In genomic region chr14:57316662-57317600, GRCm38 (mm10) we compare ENCODE assay signal across 14 mouse cellular contexts.
DNase-seq lines count a peak whose midpoint lies in the region; ATAC-seq lines count a peak whose summit lies in the region.
"Had no signal": no experiment of that assay in that cellular context is flagged by ENCODE, and none has a peak within 500 bp of the region (broad histone marks: within the 10 kb centered on the region; RNA-seq: fewer than 3 reads in every experiment).

No protein-coding gene starts in this region.

- no peaks in the 10 kb centered on the region for H3K4me1 ChIP-seq in hindbrain, embryonic 11.5 days (replicated peaks; ENCODE audit: control insufficient read depth, insufficient read depth, low read length)
- no peaks in the 10 kb centered on the region for H3K4me1 ChIP-seq in hindbrain, embryonic 14.5 days (replicated peaks; ENCODE audit: control insufficient read depth, insufficient read depth, low read length)
- H3K4me1 ChIP-seq in embryonic facial prominence, embryonic 11.5 days (ENCODE audit: control insufficient read depth, insufficient read depth, low read length), result no peaks in the 10 kb centered on the region

- 63% methylated on average over 16 of the region's 16 CpGs for WGBS in hindbrain, embryonic 11.5 days
- WGBS in hindbrain, embryonic 14.5 days, result 65% methylated on average over 16 of the region's 16 CpGs
- WGBS in embryonic facial prominence, embryonic 11.5 days, result 50% methylated on average over 16 of the region's 16 CpGs

- H3K4me3 ChIP-seq in hindbrain, embryonic 11.5 days (ENCODE audit: low read depth, low read length), result no peak overlapping the region
- H3K4me3 ChIP-seq in hindbrain, embryonic 14.5 days (replicated peaks; ENCODE audit: low read length), result no peak overlapping the region
- no peak overlapping the region for H3K4me3 ChIP-seq in embryonic facial prominence, embryonic 11.5 days (ENCODE audit: low read depth, low read length)
- H3K4me3 ChIP-seq: limb, embryonic 15.5 days; lung, embryonic 15.5 days; neural tube, embryonic 13.5 days had no signal

- H3K9me3 ChIP-seq in hindbrain, embryonic 11.5 days (ENCODE audit: control insufficient read depth, low read length), result no peaks in the 10 kb centered on the region
- H3K9me3 ChIP-seq in hindbrain, embryonic 14.5 days (ENCODE audit: control insufficient read depth, low read length), result no peaks in the 10 kb centered on the region
- H3K9me3 ChIP-seq in embryonic facial prominence, embryonic 11.5 days (replicated peaks; ENCODE audit: control insufficient read depth, low read length), result no peaks in the 10 kb centered on the region
- H3K9me3 ChIP-seq: limb, embryonic 15.5 days; lung, embryonic 15.5 days; neural tube, embryonic 13.5 days had no signal

- intact Hi-C loops in gastrocnemius, postnatal 36 days (cut with DNase I), result no loop called here
- intact Hi-C loops in heart, postnatal 14 days (cut with DNase I), result no loop called here

- H3K4me2 ChIP-seq in hindbrain, embryonic 11.5 days (replicated peaks; ENCODE audit: low read depth, low read length), result no peak overlapping the region
- no peak overlapping the region for H3K4me2 ChIP-seq in hindbrain, embryonic 14.5 days (replicated peaks)
- no peak overlapping the region for H3K4me2 ChIP-seq in embryonic facial prominence, embryonic 11.5 days (ENCODE audit: low read depth, low read length)
- H3K4me2 ChIP-seq: limb, embryonic 15.5 days; lung, embryonic 15.5 days; midbrain, embryonic 11.5 days; neural tube, embryonic 13.5 days had no signal

- peak; percentile 42 for DNase-seq in hindbrain, embryonic 11.5 days (ENCODE audit: low spot score)
- no peak for DNase-seq in hindbrain, embryonic 14.5 days (ENCODE audit: low spot score)
- DNase-seq in 3134 (ENCODE audit: extremely low read depth, insufficient read length, low spot score), result peak; percentile 50
- DNase-seq in Muller cell, postnatal 12 days (ENCODE audit: inconsistent ontology term), result peak; percentile 53
- DNase-seq in embryonic facial prominence, embryonic 11.5 days (ENCODE audit: low spot score), result peak; percentile 39
- DNase-seq in gastrocnemius, postnatal 36 days, result no peak
- DNase-seq in ovary, adult 18-20 months (ENCODE audit: low spot score), result no peak
- DNase-seq in heart, postnatal 14 days, result no peak
- DNase-seq: cerebellum, adult 9-10 months; kidney, postnatal 25 days had no signal

- no peak overlapping the region for H3K27ac ChIP-seq in hindbrain, embryonic 11.5 days (ENCODE audit: low read depth, low read length)
- no peak overlapping the region for H3K27ac ChIP-seq in hindbrain, embryonic 14.5 days
- H3K27ac ChIP-seq in embryonic facial prominence, embryonic 11.5 days (replicated peaks; ENCODE audit: low read depth, low read length), result no peak overlapping the region
- H3K27ac ChIP-seq: limb, embryonic 15.5 days had no signal

- no peak for ATAC-seq in hindbrain, embryonic 11.5 days (ENCODE audit: low FRiP score)
- ATAC-seq in hindbrain, embryonic 14.5 days (ENCODE audit: low FRiP score), result no peak
- ATAC-seq in embryonic facial prominence, embryonic 11.5 days (replicated peaks; ENCODE audit: insufficient number of reproducible peaks, low FRiP score, low TSS enrichment, low read depth), result no peak

- H3K9ac ChIP-seq in hindbrain, embryonic 11.5 days (ENCODE audit: low read depth, low read length), result no peak overlapping the region
- no peak overlapping the region for H3K9ac ChIP-seq in hindbrain, embryonic 14.5 days
- no peak overlapping the region for H3K9ac ChIP-seq in embryonic facial prominence, embryonic 11.5 days (replicated peaks; ENCODE audit: low read length)
- H3K9ac ChIP-seq: limb, embryonic 15.5 days; lung, embryonic 15.5 days; neural tube, embryonic 13.5 days had no signal

- no peaks in the 10 kb centered on the region for H3K36me3 ChIP-seq in hindbrain, embryonic 11.5 days (ENCODE audit: control insufficient read depth, insufficient read depth, low read length)
- no peaks in the 10 kb centered on the region for H3K36me3 ChIP-seq in hindbrain, embryonic 14.5 days (replicated peaks; ENCODE audit: control insufficient read depth, insufficient read depth)
- no peaks in the 10 kb centered on the region for H3K36me3 ChIP-seq in embryonic facial prominence, embryonic 11.5 days (replicated peaks; ENCODE audit: control insufficient read depth, insufficient read depth, low read depth, low read length)
- H3K36me3 ChIP-seq: limb, embryonic 15.5 days; lung, embryonic 15.5 days; neural tube, embryonic 13.5 days had no signal

- H3K27me3 ChIP-seq in hindbrain, embryonic 11.5 days (ENCODE audit: control insufficient read depth, insufficient read depth, low read length), result no peaks in the 10 kb centered on the region
- no peaks in the 10 kb centered on the region for H3K27me3 ChIP-seq in hindbrain, embryonic 14.5 days (ENCODE audit: control insufficient read depth, insufficient read depth, low read length)
- H3K27me3 ChIP-seq in embryonic facial prominence, embryonic 11.5 days (ENCODE audit: control insufficient read depth, insufficient read depth, low read length), result no peaks in the 10 kb centered on the region
- H3K27me3 ChIP-seq: limb, embryonic 15.5 days; lung, embryonic 15.5 days; neural tube, embryonic 13.5 days had no signal

Comparison
In these comparisons a context has a peak if more than half of its experiments do, and no peak if none do; other contexts are left out.
1. DNase-seq: peak in hindbrain, embryonic 11.5 days (single experiment), 3134 (single experiment), Muller cell, postnatal 12 days (single experiment) and embryonic facial prominence, embryonic 11.5 days (single experiment); none in hindbrain, embryonic 14.5 days (single experiment), gastrocnemius, postnatal 36 days (0 of 2), ovary, adult 18-20 months (single experiment) and heart, postnatal 14 days (0 of 2).